Mouse (Mus musculus): ENCODE measurements around the gene AI597479.

AI597479 gene

GRCm38 (mm10) chr1:43157907-43158306, 59.4 kb downstream of the AI597479 start:
- no peak for DNase-seq (ENCODE audit: low read depth in 2 of 2, low spot score in 2 of 2)

GRCm38 (mm10) chr1:43159429-43159828, 60.9 kb downstream of the AI597479 start:
- no peak for DNase-seq (ENCODE audit: low read depth in 2 of 2, low spot score in 2 of 2)

- DNase-seq (ENCODE audit: low read depth in 2 of 2, low spot score in 2 of 2), result no peak
Observed at GRCm38 (mm10) chr1:43162394-43162793, 63.9 kb downstream of the AI597479 start.

DNA sequence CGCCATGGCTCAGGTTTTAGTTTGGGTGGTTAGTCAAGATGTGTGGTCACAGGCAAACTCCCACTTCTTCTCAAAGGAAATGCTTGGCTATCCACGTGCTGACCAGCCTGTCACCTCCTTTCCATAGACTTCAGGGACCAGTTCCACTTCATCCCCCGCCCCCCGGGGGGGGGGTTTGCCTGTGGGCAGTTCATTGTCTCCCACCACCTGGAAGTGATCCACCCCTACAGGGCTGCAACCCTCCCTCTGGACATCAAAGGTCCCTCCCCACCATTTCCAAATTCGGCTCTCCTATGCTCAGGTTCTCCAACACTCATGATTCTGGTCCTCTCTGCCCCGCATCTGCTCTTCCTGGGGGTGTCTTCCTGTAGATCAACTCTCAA, 64.6 kb downstream of the AI597479 start:
- DNase-seq (ENCODE audit: low read depth in 2 of 2, low spot score in 2 of 2), result no peak

DNA sequence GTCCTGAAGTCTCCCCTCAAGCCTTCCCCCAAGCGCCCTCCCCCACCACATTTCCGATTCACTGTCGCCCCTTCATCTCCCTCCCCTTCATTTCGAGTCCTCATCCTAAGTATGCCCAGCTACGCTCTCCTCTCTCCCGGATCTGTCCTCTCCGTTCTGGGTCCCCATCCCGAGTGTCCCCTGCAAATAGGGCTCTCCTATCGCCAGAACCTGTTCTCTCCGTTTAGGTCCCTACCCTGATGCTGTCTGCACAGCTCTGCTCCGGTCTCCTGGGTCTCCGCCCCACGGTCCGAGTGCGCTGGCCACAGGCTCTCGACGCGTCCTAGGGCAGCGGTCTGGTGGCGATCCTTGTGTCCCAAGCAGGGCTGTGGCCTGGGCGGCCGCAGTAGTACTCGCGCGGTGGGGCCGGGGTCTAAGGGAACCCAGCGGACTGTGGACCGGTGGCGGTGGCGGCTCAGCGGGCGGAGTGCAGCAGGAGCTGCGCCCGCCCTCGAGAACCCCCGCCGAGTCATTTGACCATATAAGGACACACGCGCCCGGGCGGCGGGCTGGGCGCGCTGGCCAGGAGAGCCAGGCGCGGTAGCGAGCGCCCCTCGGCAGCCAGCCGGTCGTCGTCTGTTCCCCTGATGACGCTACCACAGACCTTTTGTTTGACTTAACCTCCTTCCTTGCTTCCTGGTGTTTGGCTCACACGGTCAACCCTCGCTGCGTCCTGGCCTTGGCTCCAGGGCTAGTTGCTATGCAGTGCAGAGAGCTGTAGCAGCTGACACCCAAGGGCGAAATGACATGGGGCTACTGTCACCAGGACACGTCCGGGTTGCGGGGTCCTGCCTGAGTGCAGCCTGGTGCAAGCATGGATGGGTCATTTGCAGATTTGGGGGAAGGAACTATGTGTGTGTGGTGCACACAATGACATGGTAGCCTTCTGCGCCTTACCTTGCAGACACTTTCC, 65.2 kb downstream of the AI597479 start:
- DNase-seq (ENCODE audit: low read depth in 2 of 2, low spot score in 2 of 2), result peak; percentile 26 to 46

DNA sequence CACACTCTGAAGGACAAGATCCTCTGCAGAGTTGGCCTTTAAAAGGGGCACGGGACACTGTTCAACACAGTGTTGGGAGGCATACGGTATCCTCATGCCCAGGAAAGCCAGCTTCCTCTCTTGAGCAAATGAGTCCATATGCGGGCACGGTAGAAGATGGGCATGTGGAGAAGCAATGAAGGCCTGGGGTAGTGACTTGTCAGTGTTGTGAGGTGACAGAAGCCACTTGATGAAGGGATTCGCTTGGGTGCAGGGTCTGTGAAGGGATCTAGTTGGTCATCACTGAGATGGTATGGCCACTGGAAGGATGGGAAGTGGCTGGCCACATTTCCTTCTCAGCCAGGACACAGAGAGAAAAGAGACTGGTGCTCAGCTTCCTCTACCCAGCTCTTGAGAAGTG, 66.1 kb downstream of the AI597479 start:
- no peak for DNase-seq (ENCODE audit: low read depth in 2 of 2, low spot score in 2 of 2)

Data from CD8-positive naive resting alpha-beta T cell, adult 2 months (primary cell).